Mouse (Mus musculus): ENCODE data around the gene Dgkq. TPM values are rescaled to one million over a fixed set of nuclear protein-coding genes. Genes with fewer than 3 reads are reported as not detected.

Gene Dgkq
- polyA plus RNA-seq (2012) = 0.08 and 0.16 TPM in 2 replicates

DNA sequence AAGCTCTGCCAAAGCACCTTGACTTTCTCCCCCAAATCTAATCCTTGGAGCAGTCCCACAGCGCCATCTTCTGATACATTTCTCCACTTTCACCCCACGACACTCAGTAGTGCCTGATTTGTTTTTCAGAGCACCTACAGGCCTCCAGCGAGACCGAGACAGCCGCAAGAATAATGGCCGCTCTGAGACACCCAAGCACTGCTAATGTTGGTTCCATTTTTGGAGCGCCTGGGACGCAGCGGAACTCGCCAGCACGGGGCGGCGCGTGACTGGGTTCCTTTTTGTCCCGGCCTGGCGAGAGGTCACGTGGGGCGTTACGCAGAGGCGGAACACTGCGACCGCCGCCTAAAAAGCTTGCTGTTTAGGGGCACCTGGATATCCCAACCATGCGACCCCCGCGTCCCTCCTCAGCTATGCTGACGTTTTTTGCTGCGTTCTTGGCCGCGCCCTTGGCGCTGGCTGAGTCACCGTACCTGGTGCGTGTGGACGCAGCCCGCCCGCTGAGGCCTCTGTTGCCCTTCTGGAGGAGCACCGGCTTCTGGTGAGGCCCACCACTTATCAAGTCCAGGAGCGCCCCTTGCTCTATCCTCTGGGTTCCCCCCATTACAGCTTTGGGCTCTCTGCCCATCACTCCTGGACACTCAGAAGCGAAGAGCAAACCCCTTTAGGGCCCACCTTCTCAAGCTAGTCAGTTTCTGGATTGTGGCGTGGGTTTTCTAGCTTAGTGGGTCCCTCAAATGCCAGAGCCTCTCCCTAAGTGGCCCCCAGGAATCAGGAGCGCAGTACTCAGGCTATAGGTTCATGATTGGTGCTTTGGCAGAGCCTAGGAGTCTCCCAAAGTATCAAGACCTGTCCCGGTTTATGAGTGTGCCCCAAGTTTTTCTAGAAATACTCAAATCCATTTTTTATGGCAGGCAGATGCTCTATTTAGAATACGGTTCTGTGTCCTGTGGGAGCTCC, at the start of gene Dgkq:
TSS of gene Dgkq (minus strand) at position 696 of the 960 bp plus-strand sequence.
- H3K4me3 ChIP-seq (replicated peaks) = peak within 1 kb of the TSS; percentile 80
- no peak for TF ChIP-seq TAL1 (IDR thresholded peaks at IDR 0.05; ENCODE audit: low read length)
- TF ChIP-seq GATA1 (IDR thresholded peaks at IDR 0.05; ENCODE audit: low read length) = no peak
- peaks cover 63% of the 10 kb centered on the region for H3K4me1 ChIP-seq (ENCODE audit: control insufficient read depth)
- H3K36me3 ChIP-seq (ENCODE audit: control insufficient read depth) = peaks cover 39% of the 10 kb centered on the region
- no peaks in the 10 kb centered on the region for H3K27me3 ChIP-seq (ENCODE audit: control insufficient read depth)
- H3K9me3 ChIP-seq (ENCODE audit: control insufficient read depth, low read length) = no peaks in the 10 kb centered on the region

DNA sequence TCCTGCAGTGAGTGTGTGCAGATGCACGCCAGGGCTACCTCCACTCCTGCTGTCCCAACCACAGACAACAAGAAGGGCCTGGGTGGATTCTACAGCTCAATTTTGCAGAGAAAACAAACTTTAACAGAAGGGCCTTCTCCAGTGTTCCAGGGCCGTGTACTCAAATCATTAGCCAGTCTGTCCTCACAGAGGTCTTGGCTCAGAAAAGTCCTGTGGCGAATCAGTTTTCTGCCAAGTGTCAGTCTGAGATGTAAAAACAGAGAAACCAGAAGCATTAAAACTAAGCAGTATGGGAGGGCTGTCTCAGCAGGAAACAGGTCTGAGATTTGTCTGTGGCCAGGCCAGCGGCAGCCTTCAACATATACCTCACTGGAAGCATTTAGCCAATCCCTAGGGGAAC, 48.6 kb upstream of the Dgkq start:
- Histone ChIP-seq H3K36me3 (ENCODE audit: control insufficient read depth) (no peaks in the 10 kb centered on the region), H3K27me3 (ENCODE audit: control insufficient read depth) (peaks cover 12% of the 10 kb centered on the region), H3K4me3 (replicated peaks) (no peak overlapping the region), H3K9me3 (ENCODE audit: control insufficient read depth, low read length) (no peaks in the 10 kb centered on the region), H3K4me1 (ENCODE audit: control insufficient read depth) (no peaks in the 10 kb centered on the region)
- TF ChIP-seq TAL1 (IDR thresholded peaks at IDR 0.05; ENCODE audit: low read length) (no peak), GATA1 (IDR thresholded peaks at IDR 0.05; ENCODE audit: low read length) (no peak)

DNA sequence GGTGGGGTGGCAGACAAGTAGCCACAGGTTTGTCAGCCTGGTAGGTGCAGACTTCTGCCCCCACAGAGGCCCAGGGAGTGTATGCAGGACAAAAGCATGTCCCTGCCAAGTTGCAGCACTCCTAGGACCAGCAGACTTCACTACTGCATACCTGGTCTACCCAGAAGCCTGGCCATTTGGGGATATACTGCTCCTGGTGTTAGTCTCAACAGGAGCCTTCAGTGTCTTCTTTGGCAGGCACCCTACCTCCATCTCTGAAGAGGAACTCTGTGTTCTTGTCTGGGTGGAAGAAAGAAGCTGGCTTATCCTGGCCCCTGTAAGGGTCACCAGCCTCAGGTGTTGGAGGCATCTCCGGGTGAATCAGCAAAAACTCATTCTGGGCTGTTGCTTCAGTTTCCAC, 46.5 kb upstream of the Dgkq start:
- TF ChIP-seq TAL1 (IDR thresholded peaks at IDR 0.05; ENCODE audit: low read length) = no peak
- no peak for TF ChIP-seq GATA1 (IDR thresholded peaks at IDR 0.05; ENCODE audit: low read length)
- Histone ChIP-seq H3K27me3 (ENCODE audit: control insufficient read depth) (peaks cover 12% of the 10 kb centered on the region), H3K36me3 (ENCODE audit: control insufficient read depth) (no peaks in the 10 kb centered on the region), H3K4me3 (replicated peaks) (no peak overlapping the region), H3K4me1 (ENCODE audit: control insufficient read depth) (no peaks in the 10 kb centered on the region), H3K9me3 (ENCODE audit: control insufficient read depth, low read length) (no peaks in the 10 kb centered on the region)

DNA sequence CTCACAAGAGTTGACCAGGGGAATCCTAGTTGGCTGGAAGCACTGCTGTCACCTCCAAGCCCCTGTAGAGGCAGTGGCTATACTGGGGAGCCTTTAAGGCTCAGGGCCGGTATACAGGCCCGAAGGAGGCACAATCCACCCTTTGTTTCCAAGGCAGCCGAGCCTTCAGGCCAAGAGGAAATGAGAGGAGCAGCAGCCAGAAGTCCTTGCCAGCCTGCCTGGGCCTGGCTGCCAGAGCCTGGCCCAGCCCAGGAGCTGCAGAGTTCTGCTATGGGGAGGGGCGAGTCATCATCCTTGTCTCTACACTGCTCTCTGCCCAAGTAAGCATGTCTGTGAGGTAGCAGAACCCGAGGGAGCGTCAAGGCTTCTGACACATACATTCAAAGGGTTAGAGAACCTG, 44.7 kb upstream of the Dgkq start:
- peaks cover 5% of the 10 kb centered on the region; the same call in 1 of the 2 replicates for H3K27me3 ChIP-seq (ENCODE audit: control insufficient read depth)
- no peaks in the 10 kb centered on the region for H3K36me3 ChIP-seq (ENCODE audit: control insufficient read depth)
- no peaks in the 10 kb centered on the region for H3K4me1 ChIP-seq (ENCODE audit: control insufficient read depth)
- TF ChIP-seq GATA1 (IDR thresholded peaks at IDR 0.05; ENCODE audit: low read length) = no peak
- no peak for TF ChIP-seq TAL1 (IDR thresholded peaks at IDR 0.05; ENCODE audit: low read length)
- no peaks in the 10 kb centered on the region for H3K9me3 ChIP-seq (ENCODE audit: control insufficient read depth, low read length)
- H3K4me3 ChIP-seq (replicated peaks) = no peak overlapping the region

DNA sequence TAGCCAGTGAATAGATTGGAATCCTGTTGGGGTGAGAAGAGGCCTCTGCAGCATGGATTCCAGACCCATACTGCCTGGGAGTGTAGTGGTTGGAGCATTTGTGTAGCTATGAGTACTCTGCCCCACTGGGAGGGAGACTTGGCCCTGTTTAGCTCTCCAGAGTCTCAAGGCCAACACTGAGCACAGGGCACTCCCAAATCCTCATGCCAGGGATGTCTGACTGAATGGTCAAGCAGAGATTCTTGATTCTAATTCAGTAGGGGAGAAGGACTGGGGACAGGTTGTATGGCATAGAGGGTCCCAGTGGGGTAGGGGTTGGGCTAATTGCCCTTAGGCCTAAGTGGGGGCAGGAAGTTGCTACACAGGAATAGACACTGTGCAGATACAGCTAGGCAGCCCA, 44.2 kb upstream of the Dgkq start:
- H3K9me3 ChIP-seq (ENCODE audit: control insufficient read depth, low read length) = no peaks in the 10 kb centered on the region
- H3K27me3 ChIP-seq (ENCODE audit: control insufficient read depth) = 0 out of 2 replicates have a peak, but pooled peaks cover under 1% of the 10 kb centered on the region
- no peak overlapping the region for H3K4me3 ChIP-seq (replicated peaks)
- H3K36me3 ChIP-seq (ENCODE audit: control insufficient read depth) = no peaks in the 10 kb centered on the region
- TF ChIP-seq TAL1 (IDR thresholded peaks at IDR 0.05; ENCODE audit: low read length) (no peak), GATA1 (IDR thresholded peaks at IDR 0.05; ENCODE audit: low read length) (no peak)
- H3K4me1 ChIP-seq (ENCODE audit: control insufficient read depth) = peaks cover 2% of the 10 kb centered on the region; the same call in 1 of the 2 replicates

DNA sequence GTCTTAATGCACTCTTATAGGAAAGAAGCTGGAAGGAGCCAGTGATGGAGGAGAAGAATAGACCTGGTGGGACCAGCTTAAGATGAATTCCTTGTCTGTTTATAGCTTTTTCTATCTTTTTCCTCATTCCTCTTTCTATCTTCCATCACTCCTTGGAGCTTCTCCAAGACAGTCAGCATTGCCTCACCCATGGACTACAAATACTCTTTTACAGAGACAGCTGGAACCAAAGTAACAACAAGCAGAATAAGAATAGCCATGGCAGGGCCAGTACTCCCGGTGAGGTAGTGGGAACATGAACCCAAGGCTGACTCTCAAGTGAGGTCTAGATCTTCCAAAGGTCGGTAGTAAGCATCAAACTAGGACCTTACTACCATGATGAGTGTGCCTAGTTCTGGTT, 43.6 kb upstream of the Dgkq start:
- H3K36me3 ChIP-seq (ENCODE audit: control insufficient read depth) = peaks cover 2% of the 10 kb centered on the region; the same call in 1 of the 2 replicates
- no peak for TF ChIP-seq TAL1 (IDR thresholded peaks at IDR 0.05; ENCODE audit: low read length)
- no peak for TF ChIP-seq GATA1 (IDR thresholded peaks at IDR 0.05; ENCODE audit: low read length)
- H3K9me3 ChIP-seq (ENCODE audit: control insufficient read depth, low read length) = no peaks in the 10 kb centered on the region
- no peaks in the 10 kb centered on the region for H3K27me3 ChIP-seq (ENCODE audit: control insufficient read depth)
- H3K4me1 ChIP-seq (ENCODE audit: control insufficient read depth) = peaks cover 3% of the 10 kb centered on the region; the same call in 1 of the 2 replicates
- H3K4me3 ChIP-seq (replicated peaks) = no peak overlapping the region

DNA sequence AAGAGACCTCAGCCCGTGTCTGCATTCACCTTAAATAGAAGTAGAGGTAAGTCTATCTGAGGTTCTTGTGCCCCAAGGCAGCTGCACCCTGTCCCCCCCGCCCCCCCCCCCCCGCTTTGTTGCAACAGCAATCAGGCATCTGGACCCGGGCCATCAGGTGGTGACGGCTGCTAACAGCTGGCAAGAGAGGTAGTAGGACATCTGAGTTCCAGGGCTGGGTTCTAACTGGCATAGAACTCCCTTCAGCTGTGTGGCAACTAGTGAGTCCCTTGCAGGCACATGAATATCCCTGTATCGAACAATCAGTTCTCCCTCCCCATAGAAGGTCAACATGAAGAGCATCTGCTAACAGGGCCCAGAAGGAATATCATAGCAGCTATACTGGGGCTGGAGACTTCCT, 42.5 kb upstream of the Dgkq start:
- H3K27me3 ChIP-seq (ENCODE audit: control insufficient read depth) = no peaks in the 10 kb centered on the region

DNA sequence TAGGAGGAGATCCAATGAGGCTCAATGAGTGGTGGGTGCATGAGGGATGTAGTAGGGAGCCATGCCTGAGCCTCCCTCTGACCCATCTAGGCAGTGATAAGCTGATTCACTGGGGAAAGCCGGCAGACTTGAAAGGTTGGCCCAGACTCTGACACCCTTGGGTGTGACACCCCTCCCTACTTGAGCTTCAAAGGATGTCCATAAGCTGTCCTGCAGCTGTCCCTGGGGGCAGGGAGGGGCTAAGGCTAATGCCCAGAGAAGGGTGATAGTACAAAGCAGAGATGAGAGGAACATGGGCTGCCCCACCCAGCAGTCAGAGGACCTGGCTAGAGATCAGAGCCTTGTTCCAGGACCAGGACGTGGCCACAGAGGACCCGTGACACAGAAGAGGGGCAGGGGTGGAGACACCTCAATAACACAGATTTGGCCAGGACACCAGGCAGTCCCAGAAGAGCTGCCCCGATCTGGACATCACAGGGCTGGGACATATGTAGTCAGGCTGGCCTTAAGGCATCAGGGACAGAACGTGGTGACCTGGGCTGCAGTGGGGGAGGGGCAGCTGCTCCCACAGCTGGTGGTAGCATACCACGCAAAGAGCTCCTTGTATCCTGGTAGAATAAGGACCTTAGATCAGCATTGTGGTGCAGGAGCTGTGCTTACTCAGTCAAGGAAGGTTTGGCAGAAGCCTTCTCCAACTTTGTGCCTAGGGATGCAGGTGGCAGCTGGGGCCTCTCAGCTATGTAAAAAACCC, 39.7 kb upstream of the Dgkq start:
- Histone ChIP-seq H3K9me3 (ENCODE audit: control insufficient read depth, low read length) (no peaks in the 10 kb centered on the region), H3K27me3 (ENCODE audit: control insufficient read depth) (no peaks in the 10 kb centered on the region), H3K4me1 (ENCODE audit: control insufficient read depth) (peaks cover 7% of the 10 kb centered on the region), H3K36me3 (ENCODE audit: control insufficient read depth) (peaks cover 36% of the 10 kb centered on the region), H3K4me3 (replicated peaks) (no peak overlapping the region)
- TF ChIP-seq GATA1 (IDR thresholded peaks at IDR 0.05; ENCODE audit: low read length) = no peak
- no peak for TF ChIP-seq TAL1 (IDR thresholded peaks at IDR 0.05; ENCODE audit: low read length)

More for the DNA sequence above, 42.5 kb upstream of the Dgkq start:
- Histone ChIP-seq H3K4me3 (replicated peaks) (no peak overlapping the region), H3K9me3 (ENCODE audit: control insufficient read depth, low read length) (no peaks in the 10 kb centered on the region), H3K36me3 (ENCODE audit: control insufficient read depth) (peaks cover 10% of the 10 kb centered on the region), H3K4me1 (ENCODE audit: control insufficient read depth) (peaks cover 7% of the 10 kb centered on the region)
- no peak for TF ChIP-seq TAL1 (IDR thresholded peaks at IDR 0.05; ENCODE audit: low read length)
- no peak for TF ChIP-seq GATA1 (IDR thresholded peaks at IDR 0.05; ENCODE audit: low read length)

DNA sequence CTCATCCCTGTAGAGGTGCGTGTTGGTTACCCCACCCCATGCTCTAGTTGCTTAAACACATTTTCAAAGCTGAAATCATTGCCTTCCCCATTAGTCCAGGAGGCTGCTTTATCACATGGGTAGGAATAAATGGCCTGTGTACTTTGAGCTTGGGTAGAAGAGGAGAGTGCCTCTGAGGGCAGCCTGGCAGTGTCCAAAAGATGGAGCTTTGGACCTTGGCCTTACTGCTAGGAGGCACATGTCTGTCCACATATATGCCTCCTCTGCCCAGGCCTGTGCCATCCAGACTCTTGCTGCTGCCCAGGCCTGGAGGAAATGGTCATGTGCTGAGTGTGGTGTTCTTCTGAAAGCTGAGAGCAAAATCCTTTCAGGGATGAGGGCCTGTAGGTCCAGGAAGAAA, 38.9 kb upstream of the Dgkq start:
- Histone ChIP-seq H3K27me3 (ENCODE audit: control insufficient read depth) (no peaks in the 10 kb centered on the region), H3K4me3 (replicated peaks) (no peak overlapping the region), H3K4me1 (ENCODE audit: control insufficient read depth) (peaks cover 14% of the 10 kb centered on the region), H3K36me3 (ENCODE audit: control insufficient read depth) (peaks cover 42% of the 10 kb centered on the region), H3K9me3 (ENCODE audit: control insufficient read depth, low read length) (no peaks in the 10 kb centered on the region)
- no peak for TF ChIP-seq TAL1 (IDR thresholded peaks at IDR 0.05; ENCODE audit: low read length)
- no peak for TF ChIP-seq GATA1 (IDR thresholded peaks at IDR 0.05; ENCODE audit: low read length)
